ENCODE assay signal across 13 mouse cellular contexts in genomic region chr7:125859564-125859963, GRCm38 (mm10).
"Had no signal": no experiment of that assay in that cellular context is flagged by ENCODE, and none has a peak within 500 bp of the region (broad histone marks: within the 10 kb centered on the region; RNA-seq: fewer than 3 reads in every experiment).

No protein-coding gene starts in this region.

- H3K4me1 ChIP-seq: limb, embryonic 15.5 days had no signal

- H3K4me3 ChIP-seq: limb, embryonic 12.5 days; limb, embryonic 15.5 days; liver, embryonic 13.5 days had no signal

- DNase-seq: kidney, postnatal 14 days; kidney, postnatal 4 days; left cerebral cortex, postnatal 4 days; liver, embryonic 13.5 days; lung, adult 2 months; lung, postnatal 14 days; lung, postnatal 4 days; midbrain, embryonic 14.5 days; thymus, adult 18-20 months; thymus, postnatal 36 days had no signal

- H3K9me3 ChIP-seq: limb, embryonic 12.5 days; limb, embryonic 15.5 days; liver, embryonic 13.5 days had no signal

- H3K36me3 ChIP-seq: liver, embryonic 13.5 days had no signal

- H3K27ac ChIP-seq: limb, embryonic 12.5 days; limb, embryonic 15.5 days; liver, embryonic 13.5 days had no signal

- H3K9ac ChIP-seq: limb, embryonic 12.5 days; limb, embryonic 15.5 days; liver, embryonic 13.5 days had no signal

- H3K27me3 ChIP-seq: limb, embryonic 12.5 days; limb, embryonic 15.5 days; liver, embryonic 13.5 days had no signal

- H3K4me2 ChIP-seq: limb, embryonic 12.5 days; limb, embryonic 15.5 days; liver, embryonic 13.5 days; midbrain, embryonic 11.5 days had no signal
